Mouse (Mus musculus): ENCODE measurements at regions not wholly inside any gene's neighbourhood (a gene's known extent, or its start where the extent isn't known, plus 50 kb on each side); places are given as distances from the start of the nearest gene placed in this dataset.

DNA sequence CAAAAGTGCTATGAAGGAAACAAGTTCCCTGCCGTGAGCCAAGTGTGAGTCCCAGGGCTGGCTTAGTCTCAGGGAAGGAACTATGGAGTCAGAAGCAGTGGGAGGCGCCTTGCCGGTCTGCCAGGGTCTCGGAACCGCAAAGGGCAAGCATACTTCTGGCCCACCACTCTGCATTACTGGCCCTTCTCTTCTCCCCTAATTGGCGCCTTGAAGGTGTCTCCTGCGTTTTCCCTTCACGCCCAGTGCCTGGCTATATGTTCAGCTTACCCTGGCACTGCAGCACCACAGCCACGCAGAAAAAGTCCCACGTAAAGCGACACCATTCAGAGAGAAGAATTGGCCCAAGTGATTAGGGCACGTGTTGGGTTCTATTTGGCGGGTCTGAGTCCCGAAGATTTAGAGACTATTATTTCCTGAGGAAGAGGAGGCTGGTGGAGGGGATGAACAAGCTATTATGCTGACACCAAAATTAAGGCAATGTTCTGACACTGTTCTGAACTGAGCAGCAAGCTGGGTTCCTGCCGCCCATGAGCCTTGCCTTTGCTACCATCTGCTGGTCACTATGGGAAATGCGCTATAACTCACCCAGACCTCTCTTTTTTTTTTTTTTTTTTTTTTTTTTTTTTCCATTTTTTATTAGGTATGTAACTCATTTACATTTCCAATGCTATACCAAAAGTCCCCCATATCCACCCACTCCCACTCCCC, 288.5 kb upstream of the Jmjd1c start:
- no peaks in the 10 kb centered on the region for H3K27me3 ChIP-seq (ENCODE audit: control insufficient read depth, insufficient read depth, low read length)
- no peak overlapping the region for H3K4me2 ChIP-seq (ENCODE audit: low read length)
- H3K4me1 ChIP-seq (ENCODE audit: control insufficient read depth in 2 of 2, insufficient read depth in 2 of 2, low read length in 2 of 2) = no peaks in the 10 kb centered on the region
- no peak for ATAC-seq (ENCODE audit: insufficient number of reproducible peaks, insufficient read depth, low FRiP score, low read depth)
- no peak overlapping the region for H3K9ac ChIP-seq (ENCODE audit: low read length)
- no peak overlapping the region for H3K27ac ChIP-seq (replicated peaks in 1 of 2; ENCODE audit: control insufficient read depth in 1 of 2, insufficient read depth in 1 of 2, low read depth in 2 of 2, low read length in 2 of 2)
- H3K4me3 ChIP-seq (ENCODE audit: control insufficient read depth in 1 of 2, insufficient read depth in 1 of 2, low read depth in 1 of 2, low read length in 2 of 2) = no peak overlapping the region
- no peaks in the 10 kb centered on the region for H3K36me3 ChIP-seq (ENCODE audit: control insufficient read depth, insufficient read depth, low read length)
- 39% methylated on average over 16 of the region's 16 CpGs for WGBS
- H3K9me3 ChIP-seq (ENCODE audit: control insufficient read depth, low read length) = 0 out of 2 replicates have a peak, but pooled peaks cover 4% of the 10 kb centered on the region

DNA sequence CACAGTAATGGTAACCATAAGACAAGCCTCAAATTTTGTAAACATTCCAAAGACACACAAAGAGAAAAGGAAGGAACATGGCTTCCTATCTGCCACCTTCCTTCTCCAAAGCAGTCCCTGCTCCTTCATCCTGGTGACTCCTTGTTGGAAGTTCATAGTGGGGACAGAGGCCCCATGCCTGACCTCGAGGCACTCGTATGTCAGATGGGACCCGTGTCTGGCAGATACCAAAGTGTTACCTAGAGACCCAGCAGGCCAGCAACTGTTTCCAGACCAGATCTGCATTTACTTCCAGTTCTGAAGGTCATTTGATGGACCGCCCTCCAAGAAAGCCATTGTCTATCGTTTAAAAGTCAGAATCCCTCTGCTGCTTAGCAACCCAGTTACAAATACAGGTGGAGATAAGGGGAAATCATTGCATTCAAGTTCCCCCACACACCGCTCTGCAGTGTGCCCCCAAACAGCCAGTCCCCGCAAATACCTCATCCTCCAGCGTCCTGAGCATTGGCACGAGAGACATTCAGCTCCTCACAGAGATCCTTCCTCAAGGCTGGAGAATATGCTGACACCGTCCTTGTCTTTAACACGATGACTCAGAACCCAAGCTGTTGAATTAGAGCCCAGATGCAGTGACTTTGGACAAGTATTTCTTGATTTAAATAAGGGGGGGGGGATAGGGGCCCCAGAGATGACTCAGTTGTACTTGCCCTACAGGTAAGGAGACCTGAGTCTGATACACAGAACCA, 283.2 kb upstream of the Jmjd1c start:
- Histone ChIP-seq H3K9me3 (ENCODE audit: control insufficient read depth, low read length) (no peaks in the 10 kb centered on the region), H3K4me2 (ENCODE audit: low read length) (no peak overlapping the region), H3K9ac (ENCODE audit: low read length) (no peak overlapping the region), H3K27me3 (ENCODE audit: control insufficient read depth, insufficient read depth, low read length) (no peaks in the 10 kb centered on the region), H3K27ac (replicated peaks in 1 of 2; ENCODE audit: control insufficient read depth in 1 of 2, insufficient read depth in 1 of 2, low read depth in 2 of 2, low read length in 2 of 2) (no peak overlapping the region), H3K4me1 (ENCODE audit: control insufficient read depth in 2 of 2, insufficient read depth in 2 of 2, low read length in 2 of 2) (peaks cover 4 to 10% of the 10 kb centered on the region in 2 experiments; a peak in 1 of 4 replicates), H3K36me3 (ENCODE audit: control insufficient read depth, insufficient read depth, low read length) (no peaks in the 10 kb centered on the region), H3K4me3 (ENCODE audit: control insufficient read depth in 1 of 2, insufficient read depth in 1 of 2, low read depth in 1 of 2, low read length in 2 of 2) (no peak overlapping the region)
- 65% methylated on average over 11 of the region's 11 CpGs for WGBS
- no peak for ATAC-seq (ENCODE audit: insufficient number of reproducible peaks, insufficient read depth, low FRiP score, low read depth)

DNA sequence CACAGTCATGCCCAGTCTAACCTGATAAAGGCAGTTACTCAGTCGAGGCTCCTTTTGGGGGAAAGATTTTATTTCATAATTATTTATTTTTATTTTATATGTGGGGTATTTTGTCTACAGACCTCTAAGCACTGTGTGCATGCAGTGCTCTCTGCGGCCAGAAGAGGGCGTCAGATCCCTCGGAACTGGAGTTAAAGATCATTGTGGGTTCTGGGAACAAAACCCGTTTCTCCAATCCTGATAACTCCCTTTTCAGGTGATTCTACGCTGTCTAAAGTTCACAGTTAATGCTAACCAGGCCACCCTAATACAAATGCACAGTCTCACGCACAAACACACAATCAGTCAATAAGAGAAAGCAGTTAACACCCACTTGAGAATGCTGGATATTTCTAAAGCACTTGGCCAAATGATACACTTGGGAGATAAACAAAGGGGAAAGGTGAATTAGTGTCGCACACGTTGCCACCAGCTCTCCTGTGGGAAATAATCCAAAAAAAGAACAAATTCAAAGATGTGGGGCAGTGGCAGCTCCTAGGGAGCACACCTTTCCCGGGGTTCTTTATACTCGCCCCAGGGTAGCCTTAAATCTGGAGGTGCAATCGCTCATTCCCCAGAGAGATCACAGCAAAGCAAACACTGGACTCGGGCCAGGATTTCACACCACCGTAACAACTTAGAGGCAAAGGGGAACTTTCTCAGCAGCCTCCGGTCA, 281.9 kb upstream of the Jmjd1c start:
- H3K9me3 ChIP-seq (ENCODE audit: control insufficient read depth, low read length) = no peaks in the 10 kb centered on the region
- WGBS = 8% methylated on average over 15 of the region's 15 CpGs
- peak overlapping the region; percentile 47 for H3K4me2 ChIP-seq (ENCODE audit: low read length)
- peak; percentile 13; the same call in 1 of the 2 replicates for ATAC-seq (ENCODE audit: insufficient number of reproducible peaks, insufficient read depth, low FRiP score, low read depth)
- 0 out of 4 replicates have a peak overlapping the region, but pooled peaks of 1 of the 2 experiments have one; percentile 2 for H3K4me3 ChIP-seq (ENCODE audit: control insufficient read depth in 1 of 2, insufficient read depth in 1 of 2, low read depth in 1 of 2, low read length in 2 of 2)
- H3K27me3 ChIP-seq (ENCODE audit: control insufficient read depth, insufficient read depth, low read length) = no peaks in the 10 kb centered on the region
- H3K4me1 ChIP-seq (ENCODE audit: control insufficient read depth in 2 of 2, insufficient read depth in 2 of 2, low read length in 2 of 2) = peaks cover 7 to 10% of the 10 kb centered on the region in 2 experiments; a peak in 2 of 4 replicates
- no peak overlapping the region for H3K9ac ChIP-seq (ENCODE audit: low read length)
- H3K36me3 ChIP-seq (ENCODE audit: control insufficient read depth, insufficient read depth, low read length) = no peaks in the 10 kb centered on the region
- peak overlapping the region in 1 of 2 experiments; percentile 17; a peak in 1 of 4 replicates for H3K27ac ChIP-seq (replicated peaks in 1 of 2; ENCODE audit: control insufficient read depth in 1 of 2, insufficient read depth in 1 of 2, low read depth in 2 of 2, low read length in 2 of 2)

- Histone ChIP-seq H3K27ac (replicated peaks in 1 of 2; ENCODE audit: control insufficient read depth in 1 of 2, insufficient read depth in 1 of 2, low read depth in 2 of 2, low read length in 2 of 2) (no peak overlapping the region; a peak in 1 of 4 replicates), H3K27me3 (ENCODE audit: control insufficient read depth, insufficient read depth, low read length) (no peaks in the 10 kb centered on the region), H3K36me3 (ENCODE audit: control insufficient read depth, insufficient read depth, low read length) (no peaks in the 10 kb centered on the region), H3K9me3 (ENCODE audit: control insufficient read depth, low read length) (no peaks in the 10 kb centered on the region), H3K4me2 (ENCODE audit: low read length) (peak overlapping the region; percentile 47), H3K9ac (ENCODE audit: low read length) (no peak overlapping the region), H3K4me1 (ENCODE audit: control insufficient read depth in 2 of 2, insufficient read depth in 2 of 2, low read length in 2 of 2) (peaks cover 7 to 10% of the 10 kb centered on the region in 2 experiments; a peak in 2 of 4 replicates), H3K4me3 (ENCODE audit: control insufficient read depth in 1 of 2, insufficient read depth in 1 of 2, low read depth in 1 of 2, low read length in 2 of 2) (no peak overlapping the region)
- ATAC-seq (ENCODE audit: insufficient number of reproducible peaks, insufficient read depth, low FRiP score, low read depth) = peak; percentile 42; the same call in 1 of the 2 replicates
- WGBS = 10% methylated on average over 16 of the region's 16 CpGs
These were observed 281.2 kb upstream of the Jmjd1c start for GRCm38 (mm10) chr10:66814565-66815201.

- ATAC-seq (ENCODE audit: insufficient number of reproducible peaks, insufficient read depth, low FRiP score, low read depth) = no peak
- H3K9ac ChIP-seq (ENCODE audit: low read length) = no peak overlapping the region
- H3K27me3 ChIP-seq (ENCODE audit: control insufficient read depth, insufficient read depth, low read length) = no peaks in the 10 kb centered on the region
- no peak overlapping the region for H3K4me2 ChIP-seq (ENCODE audit: low read length)
- no peaks in the 10 kb centered on the region for H3K9me3 ChIP-seq (ENCODE audit: control insufficient read depth, low read length)
- H3K4me3 ChIP-seq (ENCODE audit: control insufficient read depth in 1 of 2, insufficient read depth in 1 of 2, low read depth in 1 of 2, low read length in 2 of 2) = no peak overlapping the region
- no peaks in the 10 kb centered on the region for H3K36me3 ChIP-seq (ENCODE audit: control insufficient read depth, insufficient read depth, low read length)
- peaks cover 7 to 10% of the 10 kb centered on the region in 2 experiments; a peak in 2 of 4 replicates for H3K4me1 ChIP-seq (ENCODE audit: control insufficient read depth in 2 of 2, insufficient read depth in 2 of 2, low read length in 2 of 2)
- H3K27ac ChIP-seq (replicated peaks in 1 of 2; ENCODE audit: control insufficient read depth in 1 of 2, insufficient read depth in 1 of 2, low read depth in 2 of 2, low read length in 2 of 2) = no peak overlapping the region
- WGBS = 60% methylated on average over 4 of the region's 4 CpGs
These were observed 280.0 kb upstream of the Jmjd1c start for GRCm38 (mm10) chr10:66815951-66816350.

GRCm38 (mm10) chr10:66816776-66817175, 279.1 kb upstream of the Jmjd1c start:
- no peak for ATAC-seq (ENCODE audit: insufficient number of reproducible peaks, insufficient read depth, low FRiP score, low read depth)
- Histone ChIP-seq H3K9me3 (ENCODE audit: control insufficient read depth, low read length) (no peaks in the 10 kb centered on the region), H3K4me3 (ENCODE audit: control insufficient read depth in 1 of 2, insufficient read depth in 1 of 2, low read depth in 1 of 2, low read length in 2 of 2) (no peak overlapping the region), H3K36me3 (ENCODE audit: control insufficient read depth, insufficient read depth, low read length) (no peaks in the 10 kb centered on the region), H3K9ac (ENCODE audit: low read length) (no peak overlapping the region), H3K4me2 (ENCODE audit: low read length) (no peak overlapping the region), H3K4me1 (ENCODE audit: control insufficient read depth in 2 of 2, insufficient read depth in 2 of 2, low read length in 2 of 2) (peaks cover 7 to 10% of the 10 kb centered on the region in 2 experiments; a peak in 2 of 4 replicates), H3K27me3 (ENCODE audit: control insufficient read depth, insufficient read depth, low read length) (no peaks in the 10 kb centered on the region), H3K27ac (replicated peaks in 1 of 2; ENCODE audit: control insufficient read depth in 1 of 2, insufficient read depth in 1 of 2, low read depth in 2 of 2, low read length in 2 of 2) (no peak overlapping the region)
- 81% methylated on average over 13 of the region's 13 CpGs for WGBS

DNA sequence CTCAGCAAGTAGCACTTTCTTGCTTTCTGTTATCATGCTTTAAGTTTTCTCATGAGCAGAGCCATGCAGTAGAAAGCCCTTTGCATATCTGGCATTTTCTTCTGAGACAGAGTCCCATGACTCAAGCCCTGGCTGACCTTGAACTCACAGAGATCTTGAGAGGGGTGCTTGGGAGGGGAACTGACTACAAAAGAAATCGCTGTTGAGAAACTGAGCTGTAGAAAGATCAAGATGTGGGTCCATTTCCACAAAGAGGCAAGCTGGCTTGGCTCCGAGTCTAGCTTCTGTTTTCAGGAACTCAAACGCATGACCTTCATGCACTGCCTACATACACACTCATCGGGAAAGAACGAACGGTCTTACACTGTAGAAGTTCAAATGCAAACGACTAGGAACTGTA, 278.0 kb upstream of the Jmjd1c start:
- H3K9ac ChIP-seq (ENCODE audit: low read length) = no peak overlapping the region
- no peak overlapping the region for H3K4me3 ChIP-seq (ENCODE audit: control insufficient read depth in 1 of 2, insufficient read depth in 1 of 2, low read depth in 1 of 2, low read length in 2 of 2)
- H3K4me2 ChIP-seq (ENCODE audit: low read length) = no peak overlapping the region
- WGBS = 77% methylated on average over 7 of the region's 7 CpGs
- H3K4me1 ChIP-seq (ENCODE audit: control insufficient read depth in 2 of 2, insufficient read depth in 2 of 2, low read length in 2 of 2) = peaks cover 7 to 10% of the 10 kb centered on the region in 2 experiments; a peak in 2 of 4 replicates
- no peaks in the 10 kb centered on the region for H3K9me3 ChIP-seq (ENCODE audit: control insufficient read depth, low read length)
- no peak for ATAC-seq (ENCODE audit: insufficient number of reproducible peaks, insufficient read depth, low FRiP score, low read depth)
- no peak overlapping the region for H3K27ac ChIP-seq (replicated peaks in 1 of 2; ENCODE audit: control insufficient read depth in 1 of 2, insufficient read depth in 1 of 2, low read depth in 2 of 2, low read length in 2 of 2)
- no peaks in the 10 kb centered on the region for H3K36me3 ChIP-seq (ENCODE audit: control insufficient read depth, insufficient read depth, low read length)
- H3K27me3 ChIP-seq (ENCODE audit: control insufficient read depth, insufficient read depth, low read length) = no peaks in the 10 kb centered on the region
